In the genomic region with DNA sequence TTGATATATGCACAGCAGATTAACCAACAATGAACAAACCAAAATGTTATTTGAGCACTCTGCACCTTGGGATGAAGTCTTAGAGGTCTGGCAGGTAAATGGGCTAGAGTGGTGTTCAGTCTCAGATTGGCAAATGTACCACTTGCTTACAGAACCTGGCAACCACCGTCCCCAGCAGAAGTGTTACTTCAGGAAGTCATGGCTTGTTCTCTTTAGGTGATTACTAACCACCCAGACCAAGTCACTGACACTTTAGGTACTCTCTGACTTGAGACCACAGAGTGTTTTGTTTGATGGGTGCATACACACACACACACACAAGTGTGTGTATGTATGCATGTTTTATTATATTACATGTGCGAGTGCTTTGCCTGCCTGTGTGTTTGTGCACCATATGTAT, we compare ENCODE assay signal across 15 mouse cellular contexts. TPM values are rescaled to one million over a fixed set of nuclear protein-coding genes. Genes with fewer than 3 reads are reported as not detected.
"Had no signal": no experiment of that assay in that cellular context is flagged by ENCODE, and none has a peak within 500 bp of the region (broad histone marks: within the 10 kb centered on the region; RNA-seq: fewer than 3 reads in every experiment).

No protein-coding gene starts in this region.

- H3K4me3 ChIP-seq: liver, embryonic 13.5 days; midbrain, embryonic 13.5 days; myocyte had no signal

- ATAC-seq: midbrain, embryonic 13.5 days; midbrain, embryonic 16.5 days had no signal

- H3K9me3 ChIP-seq: liver, embryonic 13.5 days; midbrain, embryonic 13.5 days had no signal

- H3K27me3 ChIP-seq: liver, embryonic 13.5 days; midbrain, embryonic 13.5 days had no signal

- H3K4me1 ChIP-seq: midbrain, embryonic 13.5 days had no signal

- H3K27ac ChIP-seq: liver, embryonic 13.5 days; midbrain, embryonic 13.5 days had no signal

- DNase-seq: kidney, postnatal 4 days; liver, embryonic 13.5 days; lung, adult 2 months; lung, postnatal 14 days; right cerebral cortex, adult 18-20 months; right cerebral cortex, postnatal 14 days; right cerebral cortex, postnatal 4 days; thymus, adult 18-20 months; thymus, postnatal 36 days had no signal

- H3K36me3 ChIP-seq: liver, embryonic 13.5 days; midbrain, embryonic 13.5 days had no signal

RNA-seq across cellular contexts. Expression of a gene that starts 36.7 kb away (rescaled TPM):
- polyA plus RNA-seq: kidney, embryonic 16.5 days; liver, embryonic 13.5 days; liver, embryonic 16.5 days; neural tube, embryonic 14.5 days had no signal
